Mouse (Mus musculus): ENCODE data around the gene Ccdc91.

Gene Ccdc91

GRCm38 (mm10) chr6:147573137-147573536, 97.5 kb downstream of the Ccdc91 start:
- DNase-seq: no peak

- DNase-seq: no peak
Observed at GRCm38 (mm10) chr6:147574454-147575182, 99.0 kb downstream of the Ccdc91 start.

- peak in 1 of 2 experiments; percentile 15 for DNase-seq
Observed at GRCm38 (mm10) chr6:147575183-147575784, 99.7 kb downstream of the Ccdc91 start.

GRCm38 (mm10) chr6:147587675-147588074, 112.0 kb downstream of the Ccdc91 start:
- no peak for DNase-seq

- no peak for DNase-seq
Observed at GRCm38 (mm10) chr6:147606666-147607065, 131.0 kb downstream of the Ccdc91 start.

- no peak for DNase-seq
Observed at GRCm38 (mm10) chr6:147607613-147608012, 132.0 kb downstream of the Ccdc91 start.

- DNase-seq: no peak
Observed at GRCm38 (mm10) chr6:147615306-147615705, 139.7 kb downstream of the Ccdc91 start.

- DNase-seq: no peak
Observed at GRCm38 (mm10) chr6:147623142-147623541, 147.5 kb downstream of the Ccdc91 start.

GRCm38 (mm10) chr6:147636464-147636863, 160.8 kb downstream of the Ccdc91 start:
- DNase-seq: no peak

GRCm38 (mm10) chr6:147643875-147644274, 168.2 kb downstream of the Ccdc91 start:
- DNase-seq: no peak

- no peak for DNase-seq
Observed at GRCm38 (mm10) chr6:147644391-147644790, 168.8 kb downstream of the Ccdc91 start.

- DNase-seq: no peak
Observed at GRCm38 (mm10) chr6:147646401-147646968, 170.9 kb downstream of the Ccdc91 start.

- DNase-seq: no peak
Observed at GRCm38 (mm10) chr6:147658025-147658424, 182.4 kb downstream of the Ccdc91 start.

- DNase-seq: no peak
Observed at GRCm38 (mm10) chr6:147660718-147661117, 185.1 kb downstream of the Ccdc91 start.

GRCm38 (mm10) chr6:147661841-147662240, 186.2 kb downstream of the Ccdc91 start:
- no peak for DNase-seq

GRCm38 (mm10) chr6:147662610-147663009, 187.0 kb downstream of the Ccdc91 start:
- DNase-seq: no peak

GRCm38 (mm10) chr6:147664339-147664738, 188.7 kb downstream of the Ccdc91 start:
- peak; percentile 25 to 38 for DNase-seq

- no peak for DNase-seq
Observed at GRCm38 (mm10) chr6:147671366-147671765, 195.7 kb downstream of the Ccdc91 start.

GRCm38 (mm10) chr6:147672481-147672880, 196.9 kb downstream of the Ccdc91 start:
- DNase-seq: no peak

GRCm38 (mm10) chr6:147675022-147675733, 199.6 kb downstream of the Ccdc91 start:
- no peak for DNase-seq

- DNase-seq: no peak
Observed at GRCm38 (mm10) chr6:147676214-147676613, 200.6 kb downstream of the Ccdc91 start.

Measured in cerebellum, adult 18-20 months (tissue).